ENCODE assay signal across 15 mouse cellular contexts in genomic region chr1:182465309-182465708, GRCm38 (mm10). TPM values are rescaled to one million over a fixed set of nuclear protein-coding genes. Genes with fewer than 3 reads are reported as not detected.
DNase-seq lines count a peak whose midpoint lies in the region; ATAC-seq and TF ChIP-seq lines count a peak whose summit lies in the region.
"Had no signal": no experiment of that assay in that cellular context is flagged by ENCODE, and none has a peak within 500 bp of the region (broad histone marks: within the 10 kb centered on the region; RNA-seq: fewer than 3 reads in every experiment).

No protein-coding gene starts in this region.

- TF ChIP-seq RAD21 in MEL (IDR thresholded peaks at IDR 0.05; ENCODE audit: low read depth, low read length), result no peak

- WGBS in intestine, embryonic 14.5 days, result 39% methylated on average over 4 of the region's 4 CpGs
- WGBS in intestine, postnatal 0 days, result 54% methylated on average over 4 of the region's 4 CpGs

- H3K27me3 ChIP-seq in intestine, embryonic 14.5 days (replicated peaks; ENCODE audit: control insufficient read depth, insufficient read depth, low read length), result no peaks in the 10 kb centered on the region
- no peaks in the 10 kb centered on the region for H3K27me3 ChIP-seq in intestine, postnatal 0 days (replicated peaks; ENCODE audit: control insufficient read depth, insufficient read depth, low read length)
- no peaks in the 10 kb centered on the region for H3K27me3 ChIP-seq in C2C12 (ENCODE audit: control insufficient read depth, insufficient read depth, insufficient read length)
- H3K27me3 ChIP-seq in MEL (ENCODE audit: control insufficient read depth in 1 of 2, insufficient read depth in 2 of 2, low read length in 2 of 2), result no peaks in the 10 kb centered on the region
- H3K27me3 ChIP-seq: liver, embryonic 15.5 days; midbrain, embryonic 12.5 days had no signal

- H3K4me3 ChIP-seq in intestine, embryonic 14.5 days (ENCODE audit: low read depth, low read length), result no peak overlapping the region
- no peak overlapping the region for H3K4me3 ChIP-seq in intestine, postnatal 0 days (ENCODE audit: low read depth, low read length)
- no peak overlapping the region for H3K4me3 ChIP-seq in C2C12 (ENCODE audit: insufficient read depth, poor library complexity, severe bottlenecking)
- no peak overlapping the region for H3K4me3 ChIP-seq in MEL (ENCODE audit: control insufficient read depth in 1 of 2, insufficient read depth in 1 of 2, low read depth in 2 of 2, low read length in 2 of 2)
- H3K4me3 ChIP-seq: layer of hippocampus, adult 2 months; liver, embryonic 15.5 days; midbrain, embryonic 12.5 days had no signal

- H3ac ChIP-seq in C2C12 (ENCODE audit: control insufficient read depth, insufficient read length, low read depth), result no peak overlapping the region

- no peak overlapping the region for H3K9ac ChIP-seq in intestine, embryonic 14.5 days (ENCODE audit: low read length)
- H3K9ac ChIP-seq in intestine, postnatal 0 days (ENCODE audit: low read depth, low read length), result no peak overlapping the region
- H3K9ac ChIP-seq in MEL (ENCODE audit: control insufficient read depth, low read depth, low read length, poor library complexity, severe bottlenecking), result no peak overlapping the region
- H3K9ac ChIP-seq: liver, embryonic 15.5 days; midbrain, embryonic 12.5 days had no signal

- no peak overlapping the region for H3K4me2 ChIP-seq in intestine, embryonic 14.5 days (ENCODE audit: low read length)
- H3K4me2 ChIP-seq in intestine, postnatal 0 days (replicated peaks; ENCODE audit: low read depth), result no peak overlapping the region
- H3K4me2 ChIP-seq: liver, embryonic 15.5 days; midbrain, embryonic 12.5 days had no signal

- H3K79me3 ChIP-seq in C2C12 (ENCODE audit: low read depth), result no peaks in the 10 kb centered on the region

- H3K36me3 ChIP-seq in intestine, embryonic 14.5 days (ENCODE audit: control insufficient read depth, insufficient read depth, low read length), result peaks cover 43% of the 10 kb centered on the region
- H3K36me3 ChIP-seq in intestine, postnatal 0 days (ENCODE audit: control insufficient read depth, insufficient read depth), result peaks cover 26% of the 10 kb centered on the region
- H3K36me3 ChIP-seq in C2C12 (ENCODE audit: control insufficient read depth, insufficient read depth), result peaks cover 46% of the 10 kb centered on the region
- no peaks in the 10 kb centered on the region; a peak in 1 of 4 replicates for H3K36me3 ChIP-seq in MEL (ENCODE audit: control insufficient read depth in 1 of 2, insufficient read depth in 2 of 2, low read length in 2 of 2)

- ATAC-seq in intestine, embryonic 14.5 days (replicated peaks; ENCODE audit: low FRiP score, low TSS enrichment, low read depth), result no peak
- ATAC-seq in intestine, postnatal 0 days, result no peak

- TF ChIP-seq POLR2A in MEL (IDR thresholded peaks at IDR 0.05; ENCODE audit: control insufficient read depth in 1 of 2, insufficient read depth in 1 of 2, low read depth in 1 of 2, low read length in 2 of 2, poor library complexity in 1 of 2), result no peak

- DNase-seq in intestine, embryonic 14.5 days (ENCODE audit: low spot score), result no peak
- peak; percentile 13 for DNase-seq in MEL (ENCODE audit: low read depth, low spot score)
- peak; percentile 69 to 75 for DNase-seq in kidney, postnatal 25 days
- DNase-seq in adrenal gland, postnatal 4 days (ENCODE audit: low spot score in 2 of 2), result no peak
- no peak for DNase-seq in spleen, adult 18-20 months
- no peak for DNase-seq in thymus, postnatal 10 days (ENCODE audit: low spot score in 2 of 2)
- DNase-seq: cerebellum, adult 2 months; gastrocnemius, postnatal 10 days; right cerebral cortex, postnatal 4 days; thymus, adult 18-20 months had no signal

- no peak for TF ChIP-seq CTCF in intestine, postnatal 0 days (IDR thresholded peaks at IDR 0.05; ENCODE audit: low read depth)
- TF ChIP-seq CTCF in C2C12 (IDR thresholded peaks at IDR 0.05; ENCODE audit: control insufficient read depth, insufficient read depth, insufficient read length) (no peak), MEL (IDR thresholded peaks at IDR 0.05 in 2 of 3, conservative IDR thresholded peaks at IDR 0.05 in 1 of 3; ENCODE audit: control insufficient read depth in 1 of 3, insufficient read depth in 1 of 3, low read depth in 2 of 3, low read length in 3 of 3, poor library complexity in 1 of 3, severe bottlenecking in 1 of 3) (no peak)

- no peak for TF ChIP-seq EP300 in MEL (IDR thresholded peaks at IDR 0.05; ENCODE audit: low read depth in 1 of 2, low read length in 2 of 2)

- peak overlapping the region; percentile 27; the same call in 1 of the 2 replicates for H3K27ac ChIP-seq in intestine, embryonic 14.5 days (ENCODE audit: low read depth)
- H3K27ac ChIP-seq in intestine, postnatal 0 days (ENCODE audit: low read depth, low read length), result no peak overlapping the region
- H3K27ac ChIP-seq in MEL (ENCODE audit: control insufficient read depth, low read depth, low read length), result no peak overlapping the region
- H3K27ac ChIP-seq: liver, embryonic 15.5 days; midbrain, embryonic 12.5 days had no signal

- H3K79me2 ChIP-seq in C2C12 (ENCODE audit: control insufficient read depth, insufficient read depth) (no peaks in the 10 kb centered on the region), MEL (ENCODE audit: control insufficient read depth, insufficient read depth, low read length, poor library complexity) (no peaks in the 10 kb centered on the region)

- H3K9me3 ChIP-seq in intestine, embryonic 14.5 days (ENCODE audit: control insufficient read depth, low read length), result no peaks in the 10 kb centered on the region
- no peaks in the 10 kb centered on the region for H3K9me3 ChIP-seq in intestine, postnatal 0 days (ENCODE audit: control insufficient read depth)
- no peaks in the 10 kb centered on the region for H3K9me3 ChIP-seq in MEL (replicated peaks; ENCODE audit: insufficient read depth, low read length)
- H3K9me3 ChIP-seq: liver, embryonic 15.5 days; midbrain, embryonic 12.5 days had no signal

- H3K4me1 ChIP-seq in intestine, embryonic 14.5 days (replicated peaks; ENCODE audit: control insufficient read depth, insufficient read depth, low read length), result peaks cover 20% of the 10 kb centered on the region
- H3K4me1 ChIP-seq in intestine, postnatal 0 days (replicated peaks; ENCODE audit: control insufficient read depth, insufficient read depth, low read length), result no peaks in the 10 kb centered on the region
- peaks cover 0 to 3% of the 10 kb centered on the region in 2 experiments; a peak in 1 of 4 replicates for H3K4me1 ChIP-seq in MEL (ENCODE audit: control insufficient read depth in 1 of 2, insufficient read depth in 2 of 2, low read length in 2 of 2)
- H3K4me1 ChIP-seq: midbrain, embryonic 12.5 days had no signal

TF ChIP-seq in C2C12, 6 proteins besides CTCF, POLR2A, EP300 and RAD21:
- TF ChIP-seq USF1 (IDR thresholded peaks at IDR 0.05; ENCODE audit: low read depth), result peak; percentile 28
- TF ChIP-seq CEBPB (IDR thresholded peaks at IDR 0.05; ENCODE audit: low read depth), result no peak

TF ChIP-seq in MEL, 35 proteins besides CTCF, POLR2A, EP300 and RAD21:
- no peak for TF ChIP-seq ZNF384 (IDR thresholded peaks at IDR 0.05; ENCODE audit: low read depth, low read length)
- TF ChIP-seq NRF1 (IDR thresholded peaks at IDR 0.05; ENCODE audit: insufficient read depth, low read depth, low read length, poor library complexity, severe bottlenecking), result no peak
- peak; percentile 54; the same call in 1 of the 2 replicates for TF ChIP-seq USF1 (IDR thresholded peaks at IDR 0.05; ENCODE audit: low read depth, low read length)
- TF ChIP-seq CHD1 (IDR thresholded peaks at IDR 0.05; ENCODE audit: low read depth, low read length), result no peak
- no peak for TF ChIP-seq BHLHE40 (IDR thresholded peaks at IDR 0.05; ENCODE audit: borderline replicate concordance, low read depth, low read length)
- TF ChIP-seq MXI1 (IDR thresholded peaks at IDR 0.05; ENCODE audit: low read depth, low read length), result no peak

RNA-seq across cellular contexts. Expression of gene Capn2, which starts 52.1 kb away (rescaled TPM):
- polyA plus RNA-seq in intestine, embryonic 14.5 days (2014; fragmentation: Nextera tagmentation; extraction: Ambion mirVana), result 89.9 and 94.5 TPM in 2 replicates
- 31.8 and 34.0 TPM in 2 replicates for polyA plus RNA-seq in intestine, postnatal 0 days (2015; fragmentation: Nextera tagmentation; extraction: Ambion mirVana)
- 171 TPM for polyA plus RNA-seq in C2C12 (2012; fragmentation: generic; extraction: Trizol)
- 10.6 and 13.6 TPM in 2 replicates for total RNA-seq in MEL (2012; rRNA removed)
- polyA plus RNA-seq in MEL (2012; ENCODE audit: insufficient read depth in 1 of 2, insufficient read length in 2 of 2, low read depth in 1 of 2, low replicate concordance in 2 of 2, missing spikeins in 1 of 2), result 10 to 100 TPM in 1 of 2 experiments, not detected in 1; 19.3 TPM
- 10 to 100 TPM; 67.3 to 72.8 TPM for total RNA-seq in adrenal gland, postnatal 4 days (2021)

RNA-seq across cellular contexts. Expression of gene Trp53bp2, which starts 56.3 kb away (rescaled TPM):
- 26.9 and 27.5 TPM in 2 replicates for polyA plus RNA-seq in intestine, embryonic 14.5 days (2014; fragmentation: Nextera tagmentation; extraction: Ambion mirVana)
- 10.8 and 11.1 TPM in 2 replicates for polyA plus RNA-seq in intestine, postnatal 0 days (2015; fragmentation: Nextera tagmentation; extraction: Ambion mirVana)
- polyA plus RNA-seq in C2C12 (2012; fragmentation: generic; extraction: Trizol) (7.5 TPM), MEL (2012; ENCODE audit: insufficient read depth in 1 of 2, insufficient read length in 2 of 2, low read depth in 1 of 2, low replicate concordance in 2 of 2, missing spikeins in 1 of 2) (10 to 100 TPM in 1 of 2 experiments, not detected in 1; 15.1 TPM)
- 2.6 and 3.2 TPM in 2 replicates for total RNA-seq in MEL (2012; rRNA removed)
- total RNA-seq in adrenal gland, postnatal 4 days (2021), result 10 to 100 TPM; 36.2 to 38.5 TPM

Comparison
In these comparisons a context has a peak if more than half of its experiments do, and no peak if none do; other contexts are left out.
1. DNase-seq: peak in MEL (single experiment) and kidney, postnatal 25 days (2 of 2); none in intestine, embryonic 14.5 days (single experiment), adrenal gland, postnatal 4 days (0 of 2), spleen, adult 18-20 months (0 of 2) and thymus, postnatal 10 days (0 of 2).